10 mouse cellular contexts compared by ENCODE assay signal in genomic region chr15:98933004-98933671, GRCm38 (mm10). TPM values are rescaled to one million over a fixed set of nuclear protein-coding genes. Genes with fewer than 3 reads are reported as not detected.
DNase-seq lines count a peak whose midpoint lies in the region; ATAC-seq and TF ChIP-seq lines count a peak whose summit lies in the region.
"Not testable (repeated sequence)": the region's sequence is repeated elsewhere in the genome, so short reads cannot be mapped to it uniquely, and the experiment has no call there.
"Had no signal": no experiment of that assay in that cellular context is flagged by ENCODE, and none has a peak within 500 bp of the region (broad histone marks: within the 10 kb centered on the region; RNA-seq: fewer than 3 reads in every experiment).

No protein-coding gene starts in this region.

- peak overlapping the region; percentile 89 for H3K4me2 ChIP-seq in heart, embryonic 14.5 days (ENCODE audit: low read length)
- peak overlapping the region; percentile 76 for H3K4me2 ChIP-seq in intestine, postnatal 0 days (replicated peaks; ENCODE audit: low read depth)
- peak overlapping the region; percentile 94 for H3K4me2 ChIP-seq in liver, embryonic 13.5 days
- peak overlapping the region; percentile 98 for H3K4me2 ChIP-seq in midbrain, embryonic 16.5 days (ENCODE audit: low read length)

- not testable (repeated sequence) for TF ChIP-seq CTCF in G1E (IDR thresholded peaks at IDR 0.05; ENCODE audit: low read depth, low read length); intestine, postnatal 0 days (IDR thresholded peaks at IDR 0.05; ENCODE audit: low read depth); thymus, adult 2 months (IDR thresholded peaks at IDR 0.05; ENCODE audit: borderline replicate concordance, control insufficient read depth, extremely low read depth, insufficient read depth, low read length, poor library complexity)

- H3K4me3 ChIP-seq in G1E (ENCODE audit: low read depth, low read length), result peak overlapping the region; percentile 78
- H3K4me3 ChIP-seq in erythroblast, embryonic 14.5 days (replicated peaks), result peak overlapping the region; percentile 89
- peak overlapping the region; percentile 80 to 96 for H3K4me3 ChIP-seq in heart, embryonic 14.5 days (ENCODE audit: control insufficient read depth in 1 of 2, insufficient read depth in 1 of 2, low read depth in 1 of 2, low read length in 2 of 2)
- H3K4me3 ChIP-seq in intestine, postnatal 0 days (ENCODE audit: low read depth, low read length), result peak overlapping the region; percentile 66
- peak overlapping the region; percentile 85 for H3K4me3 ChIP-seq in liver, embryonic 13.5 days (replicated peaks)
- H3K4me3 ChIP-seq in midbrain, embryonic 16.5 days (ENCODE audit: low read depth, low read length), result peak overlapping the region; percentile 79
- H3K4me3 ChIP-seq in thymus, adult 2 months (ENCODE audit: control insufficient read depth, insufficient read depth, low read length), result peak overlapping the region; percentile 38

- peak overlapping the region; percentile 73 to 99 for H3K27ac ChIP-seq in heart, embryonic 14.5 days (replicated peaks in 1 of 2; ENCODE audit: control insufficient read depth in 1 of 2, insufficient read depth in 1 of 2, low read depth in 2 of 2, low read length in 2 of 2)
- not testable (repeated sequence) for H3K27ac ChIP-seq in intestine, postnatal 0 days (ENCODE audit: low read depth, low read length)
- H3K27ac ChIP-seq in liver, embryonic 13.5 days, result peak overlapping the region; percentile 98
- peak overlapping the region; percentile 99 for H3K27ac ChIP-seq in midbrain, embryonic 16.5 days (ENCODE audit: low read length)
- peak overlapping the region; percentile 40 for H3K27ac ChIP-seq in thymus, adult 2 months (ENCODE audit: control insufficient read depth, insufficient read depth, low read length)

- H3K9me3 ChIP-seq in G1E (replicated peaks); erythroblast, embryonic 14.5 days (ENCODE audit: control insufficient read depth, low read length); heart, embryonic 14.5 days (ENCODE audit: control insufficient read depth, low read length); intestine, postnatal 0 days (ENCODE audit: control insufficient read depth); liver, embryonic 13.5 days (replicated peaks); midbrain, embryonic 16.5 days (replicated peaks; ENCODE audit: control insufficient read depth, low read length, poor library complexity, severe bottlenecking): not testable (repeated sequence)

- not testable (repeated sequence) for TF ChIP-seq POLR2A in thymus, adult 2 months (IDR thresholded peaks at IDR 0.05; ENCODE audit: control insufficient read depth, extremely low read depth, insufficient read depth, low read length, poor library complexity)

- H3K36me3 ChIP-seq in G1E (replicated peaks), result peaks cover 31% of the 10 kb centered on the region
- peaks cover 38% of the 10 kb centered on the region for H3K36me3 ChIP-seq in erythroblast, embryonic 14.5 days (ENCODE audit: control insufficient read depth)
- peaks cover 17% of the 10 kb centered on the region for H3K36me3 ChIP-seq in heart, embryonic 14.5 days (ENCODE audit: control insufficient read depth, insufficient read depth, low read length)
- not testable (repeated sequence) for H3K36me3 ChIP-seq in intestine, postnatal 0 days (ENCODE audit: control insufficient read depth, insufficient read depth); midbrain, embryonic 16.5 days (ENCODE audit: control insufficient read depth, insufficient read depth, low read length); thymus, adult 2 months (ENCODE audit: control insufficient read depth, insufficient read depth, low read length)
- peaks cover 23% of the 10 kb centered on the region for H3K36me3 ChIP-seq in liver, embryonic 13.5 days

- not testable (repeated sequence) for ATAC-seq in G1E (ENCODE audit: extremely low read depth, insufficient number of reproducible peaks, low FRiP score, poor library complexity, severe bottlenecking); heart, embryonic 14.5 days (ENCODE audit: insufficient number of reproducible peaks, insufficient read depth, low FRiP score, low read depth); intestine, postnatal 0 days; liver, embryonic 13.5 days (ENCODE audit: low read depth)
- peak; percentile 33; the same call in 1 of the 2 replicates for ATAC-seq in midbrain, embryonic 16.5 days

- peaks cover 47% of the 10 kb centered on the region for H3K4me1 ChIP-seq in G1E (ENCODE audit: insufficient read depth, low read depth, low read length)
- peaks cover 44% of the 10 kb centered on the region for H3K4me1 ChIP-seq in erythroblast, embryonic 14.5 days (ENCODE audit: control insufficient read depth)
- peaks cover 3 to 11% of the 10 kb centered on the region in 2 experiments for H3K4me1 ChIP-seq in heart, embryonic 14.5 days (ENCODE audit: control insufficient read depth in 2 of 2, insufficient read depth in 2 of 2, low read length in 2 of 2)
- H3K4me1 ChIP-seq in intestine, postnatal 0 days (replicated peaks; ENCODE audit: control insufficient read depth, insufficient read depth, low read length), result not testable (repeated sequence)
- H3K4me1 ChIP-seq in liver, embryonic 13.5 days (replicated peaks), result peaks cover 45% of the 10 kb centered on the region
- peaks cover 29% of the 10 kb centered on the region for H3K4me1 ChIP-seq in midbrain, embryonic 16.5 days (ENCODE audit: control insufficient read depth, insufficient read depth, low read length)
- peaks cover 18% of the 10 kb centered on the region for H3K4me1 ChIP-seq in thymus, adult 2 months (replicated peaks; ENCODE audit: control insufficient read depth, insufficient read depth, low read length)

- H3K9ac ChIP-seq in heart, embryonic 14.5 days (ENCODE audit: low read length), result peak overlapping the region; percentile 97
- peak overlapping the region; percentile 52; the same call in 1 of the 2 replicates for H3K9ac ChIP-seq in intestine, postnatal 0 days (ENCODE audit: low read depth, low read length)
- H3K9ac ChIP-seq in liver, embryonic 13.5 days, result peak overlapping the region; percentile 93
- H3K9ac ChIP-seq in midbrain, embryonic 16.5 days (ENCODE audit: low read depth, low read length), result peak overlapping the region; percentile 93

- H3K27me3 ChIP-seq in G1E (ENCODE audit: insufficient read depth, low read length); erythroblast, embryonic 14.5 days (ENCODE audit: control insufficient read depth); heart, embryonic 14.5 days (ENCODE audit: control insufficient read depth, insufficient read depth, low read length); intestine, postnatal 0 days (replicated peaks; ENCODE audit: control insufficient read depth, insufficient read depth, low read length); liver, embryonic 13.5 days; midbrain, embryonic 16.5 days (ENCODE audit: control insufficient read depth, insufficient read depth, low read depth, low read length); thymus, adult 2 months (ENCODE audit: control insufficient read depth, insufficient read depth, low read length): not testable (repeated sequence)

- WGBS in heart, embryonic 14.5 days, result under 1% methylated on average over 8 of the region's 9 CpGs
- WGBS in intestine, postnatal 0 days, result 10% methylated on average over 8 of the region's 9 CpGs
- WGBS in liver, embryonic 13.5 days (ENCODE audit: insufficient replicate concordance), result 12% methylated on average over 8 of the region's 9 CpGs
- WGBS in midbrain, embryonic 16.5 days, result 8% methylated on average over 8 of the region's 9 CpGs
- 4% methylated on average over 8 of the region's 9 CpGs for WGBS in thymus, adult 2 months

- DNase-seq in G1E (ENCODE audit: low spot score); liver, embryonic 13.5 days: not testable (repeated sequence)
- peak; percentile 50 for DNase-seq in cerebellum, adult 8-10 months
- peak; percentile 25 for DNase-seq in thymus, adult 2 months

RNA-seq across cellular contexts. Expression of gene Tuba1b, which starts 1.2 kb away (rescaled TPM):
- 1,654 and 1,866 TPM in 2 replicates for total RNA-seq in G1E (2014; fragmentation: Nextera tagmentation)
- total RNA-seq in G1E (2017), result 717 and 929 TPM in 2 replicates
- 255 and 384 TPM in 2 replicates for polyA plus RNA-seq in G1E (2012)
- polyA plus RNA-seq in erythroblast, embryonic 14.5 days (2012), result 71.2 and 76.8 TPM in 2 replicates
- polyA plus RNA-seq in heart, embryonic 14.5 days (2014; fragmentation: Nextera tagmentation; extraction: Ambion mirVana), result 1,494 and 1,560 TPM in 2 replicates
- polyA plus RNA-seq in intestine, postnatal 0 days (2015; fragmentation: Nextera tagmentation; extraction: Ambion mirVana), result 391 and 435 TPM in 2 replicates
- polyA plus RNA-seq in liver, embryonic 13.5 days (2015; fragmentation: Nextera tagmentation; extraction: Ambion mirVana), result 1,202 and 1,287 TPM in 2 replicates
- 1,165 and 1,361 TPM in 2 replicates for polyA plus RNA-seq in midbrain, embryonic 16.5 days (2015; fragmentation: Nextera tagmentation; extraction: Ambion mirVana)
- polyA plus RNA-seq in thymus, adult 2 months (2012; rRNA removed), result 3,866 and 5,106 TPM in 2 replicates

RNA-seq across cellular contexts. Expression of gene Lmbr1l, which starts 15.1 kb away (rescaled TPM):
- total RNA-seq in G1E (2014; fragmentation: Nextera tagmentation), result 10.9 and 17.1 TPM in 2 replicates
- 4.5 and 7.4 TPM in 2 replicates for total RNA-seq in G1E (2017)
- 9.6 and 9.7 TPM in 2 replicates for polyA plus RNA-seq in G1E (2012)
- 0.37 and 0.59 TPM in 2 replicates for polyA plus RNA-seq in erythroblast, embryonic 14.5 days (2012)
- polyA plus RNA-seq in heart, embryonic 14.5 days (2014; fragmentation: Nextera tagmentation; extraction: Ambion mirVana), result 3.5 and 5.7 TPM in 2 replicates
- 27.0 and 30.6 TPM in 2 replicates for polyA plus RNA-seq in intestine, postnatal 0 days (2015; fragmentation: Nextera tagmentation; extraction: Ambion mirVana)
- polyA plus RNA-seq in liver, embryonic 13.5 days (2015; fragmentation: Nextera tagmentation; extraction: Ambion mirVana), result 3.2 and 3.9 TPM in 2 replicates
- polyA plus RNA-seq in midbrain, embryonic 16.5 days (2015; fragmentation: Nextera tagmentation; extraction: Ambion mirVana), result 27.9 and 33.5 TPM in 2 replicates
- 390 and 404 TPM in 2 replicates for polyA plus RNA-seq in thymus, adult 2 months (2012; rRNA removed)

RNA-seq across cellular contexts. Expression of gene Gm49450, which starts 20.2 kb away (rescaled TPM):
- not detected in 2 replicates for total RNA-seq in G1E (2014; fragmentation: Nextera tagmentation)
- total RNA-seq in G1E (2017), result not detected in 2 replicates
- not detected in 2 replicates for polyA plus RNA-seq in G1E (2012)
- polyA plus RNA-seq in erythroblast, embryonic 14.5 days (2012), result not detected in 2 replicates
- polyA plus RNA-seq in heart, embryonic 14.5 days (2014; fragmentation: Nextera tagmentation; extraction: Ambion mirVana), result not detected in 2 replicates
- polyA plus RNA-seq in intestine, postnatal 0 days (2015; fragmentation: Nextera tagmentation; extraction: Ambion mirVana), result not detected in 2 replicates
- not detected in 2 replicates for polyA plus RNA-seq in liver, embryonic 13.5 days (2015; fragmentation: Nextera tagmentation; extraction: Ambion mirVana)
- polyA plus RNA-seq in midbrain, embryonic 16.5 days (2015; fragmentation: Nextera tagmentation; extraction: Ambion mirVana), result not detected in 2 replicates
- 82.1 and 153 TPM in 2 replicates for polyA plus RNA-seq in thymus, adult 2 months (2012; rRNA removed)
- total RNA-seq: gastrocnemius, postnatal 10 days; left cerebral cortex, adult 8-10 months had no signal

RNA-seq across cellular contexts. Expression of gene Tuba1a, which starts 20.4 kb away (rescaled TPM):
- total RNA-seq in G1E (2014; fragmentation: Nextera tagmentation), result 11.6 and 22.3 TPM in 2 replicates
- total RNA-seq in G1E (2017), result 35.9 and 52.0 TPM in 2 replicates
- polyA plus RNA-seq in G1E (2012), result 1.4 and 3.3 TPM in 2 replicates
- 4.0 and 13.4 TPM in 2 replicates for polyA plus RNA-seq in erythroblast, embryonic 14.5 days (2012)
- 790 and 917 TPM in 2 replicates for polyA plus RNA-seq in heart, embryonic 14.5 days (2014; fragmentation: Nextera tagmentation; extraction: Ambion mirVana)
- 457 and 503 TPM in 2 replicates for polyA plus RNA-seq in intestine, postnatal 0 days (2015; fragmentation: Nextera tagmentation; extraction: Ambion mirVana)
- 109 TPM in 2 replicates for polyA plus RNA-seq in liver, embryonic 13.5 days (2015; fragmentation: Nextera tagmentation; extraction: Ambion mirVana)
- polyA plus RNA-seq in midbrain, embryonic 16.5 days (2015; fragmentation: Nextera tagmentation; extraction: Ambion mirVana), result 17,735 and 17,910 TPM in 2 replicates
- polyA plus RNA-seq in thymus, adult 2 months (2012; rRNA removed), result 373 and 432 TPM in 2 replicates

RNA-seq across cellular contexts. Expression of gene Dhh, which starts 34.8 kb away (rescaled TPM):
- not detected in 2 replicates for total RNA-seq in G1E (2014; fragmentation: Nextera tagmentation)
- 0.05 and 0.06 TPM in 2 replicates for total RNA-seq in G1E (2017)
- polyA plus RNA-seq in G1E (2012), result not detected in 2 replicates
- polyA plus RNA-seq in erythroblast, embryonic 14.5 days (2012), result not detected in 2 replicates
- 0.93 and 1.1 TPM in 2 replicates for polyA plus RNA-seq in heart, embryonic 14.5 days (2014; fragmentation: Nextera tagmentation; extraction: Ambion mirVana)
- 0.88 and 0.93 TPM in 2 replicates for polyA plus RNA-seq in intestine, postnatal 0 days (2015; fragmentation: Nextera tagmentation; extraction: Ambion mirVana)
- polyA plus RNA-seq in liver, embryonic 13.5 days (2015; fragmentation: Nextera tagmentation; extraction: Ambion mirVana), result 0.12 and 0.16 TPM in 2 replicates
- 0.36 and 0.39 TPM in 2 replicates for polyA plus RNA-seq in midbrain, embryonic 16.5 days (2015; fragmentation: Nextera tagmentation; extraction: Ambion mirVana)
- 1.1 and 2.6 TPM in 2 replicates for polyA plus RNA-seq in thymus, adult 2 months (2012; rRNA removed)

Comparison
In these comparisons a context has a peak if more than half of its experiments do, and no peak if none do; other contexts are left out.
1. H3K4me3 ChIP-seq: peak in every context shown above with its lines; median percentile 89 in erythroblast, embryonic 14.5 days; 88 in heart, embryonic 14.5 days; 85 in liver, embryonic 13.5 days; 79 in midbrain, embryonic 16.5 days; 78 in G1E; 66 in intestine, postnatal 0 days; 38 in thymus, adult 2 months.
2. RNA of gene Lmbr1l, which starts 15.1 kb away (polyA plus RNA-seq): 390 to 404 TPM in thymus, adult 2 months; 27.9 to 33.5 TPM in midbrain, embryonic 16.5 days, 27.0 to 30.6 TPM in intestine, postnatal 0 days, 9.6 to 9.7 TPM in G1E, 3.5 to 5.7 TPM in heart, embryonic 14.5 days, 3.2 to 3.9 TPM in liver, embryonic 13.5 days and 0.37 to 0.59 TPM in erythroblast, embryonic 14.5 days; every median in the first group is over 10 times any median in the second.
3. RNA of gene Gm49450, which starts 20.2 kb away (polyA plus RNA-seq): 82.1 to 153 TPM in thymus, adult 2 months; not detected in G1E, not detected in erythroblast, embryonic 14.5 days, not detected in heart, embryonic 14.5 days, not detected in intestine, postnatal 0 days, not detected in liver, embryonic 13.5 days and not detected in midbrain, embryonic 16.5 days; every median in the first group is over 10 times any median in the second.
4. Peak in every context shown above with its lines, with median percentiles within 50 percentile points of each other: H3K4me2 ChIP-seq and H3K9ac ChIP-seq.